Mouse (Mus musculus) embryonic facial prominence, embryonic 15.5 days (tissue): Measurements from ENCODE around the gene Prmt7. TPM values are rescaled to one million over a fixed set of nuclear protein-coding genes. Genes with fewer than 3 reads are reported as not detected.

ENCODE experiments used
- ATAC-seq: fragments of 200-750 bp; cut with Nextera tagmentation; 2 replicates; pipeline ENCODE4 v1.8.0; 2017; ENCODE audit warnings: low read depth, moderate TSS enrichment; ENCODE audit not compliant: insufficient number of reproducible peaks, low FRiP score, low TSS enrichment
- H3K27ac ChIP-seq: fragments of 300-500 bp; sonication (generic); replicated peaks from 2 replicates; pipeline ENCODE4 v1.5.1; 2015; ENCODE audit warnings: mild to moderate bottlenecking, inconsistent platforms
- H3K27me3 ChIP-seq: fragments of 300-500 bp; sonication (generic); 2 replicates; pipeline ENCODE4 v1.6.1; 2015; ENCODE audit warnings: inconsistent platforms
- H3K36me3 ChIP-seq: fragments of 300-500 bp; sonication (generic); 2 replicates; pipeline ENCODE4 v1.6.1; 2015; ENCODE audit warnings: mild to moderate bottlenecking, inconsistent platforms
- H3K4me1 ChIP-seq: fragments of 300-500 bp; sonication (generic); 2 replicates; pipeline ENCODE4 v1.6.1; 2015; ENCODE audit warnings: inconsistent platforms
- H3K4me2 ChIP-seq: fragments of 300-500 bp; sonication (generic); replicated peaks from 2 replicates; pipeline ENCODE4 v1.6.1; 2015; ENCODE audit warnings: mild to moderate bottlenecking, inconsistent platforms
- H3K4me3 ChIP-seq: fragments of 300-500 bp; sonication (generic); replicated peaks from 2 replicates; pipeline ENCODE4 v1.5.1; 2015; ENCODE audit warnings: mild to moderate bottlenecking, inconsistent platforms
- H3K9ac ChIP-seq: fragments of 300-500 bp; sonication (generic); 2 replicates; pipeline ENCODE4 v1.6.1; 2015; ENCODE audit warnings: inconsistent platforms
- H3K9me3 ChIP-seq: fragments of 300-500 bp; sonication (generic); replicated peaks from 2 replicates; pipeline ENCODE4 v1.6.1; 2016; ENCODE audit warnings: inconsistent platforms
- WGBS: fragments of 180-500 bp; shearing (Covaris S2); methylation state at CpG from one replicate; pipeline ENCODE4 v1.1.7; 2015; 5-methylcytosine and 5-hydroxymethylcytosine counted together
- polyA plus RNA-seq: library from polyadenylated mRNA; unstranded; fragments of >200 nt; fragmentation: Nextera tagmentation; extraction: Ambion mirVana; gene quantifications from 2 replicates; pipeline ENCODE4 v1.2.1, GENCODE M21; 2015

Gene Prmt7
- polyA plus RNA-seq, 1 experiment from 2014 or later, result 44.5 TPM

DNA sequence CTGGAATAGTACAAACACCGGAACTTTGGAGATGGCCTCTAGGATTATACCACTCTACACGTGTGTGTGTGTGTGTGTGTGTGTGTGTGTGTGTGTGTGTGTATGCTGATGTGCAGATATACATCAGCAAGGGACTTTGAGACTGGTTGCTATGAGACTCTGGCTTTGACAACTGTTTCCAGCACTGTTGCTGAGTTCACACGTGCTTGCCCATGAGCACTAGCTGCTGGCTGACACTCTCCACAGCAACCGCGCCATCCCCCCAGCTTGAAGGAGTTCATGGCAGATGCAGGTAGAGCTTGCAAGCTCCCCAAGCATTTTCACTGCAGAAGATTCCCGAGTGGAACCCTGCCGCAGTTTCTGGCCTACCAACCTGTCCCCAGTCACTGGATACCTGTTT, 78.7 kb downstream of the Prmt7 start:
- 53% methylated on average over 7 of the region's 7 CpGs for WGBS
- Histone ChIP-seq H3K9ac (no peak overlapping the region), H3K4me3 (no peak overlapping the region), H3K4me1 (peaks cover 16% of the 10 kb centered on the region; the same call in 1 of the 2 replicates), H3K4me2 (no peak overlapping the region), H3K27me3 (no peaks in the 10 kb centered on the region), H3K27ac (no peak overlapping the region), H3K36me3 (no peaks in the 10 kb centered on the region), H3K9me3 (no peaks in the 10 kb centered on the region)
- no peak for ATAC-seq

DNA sequence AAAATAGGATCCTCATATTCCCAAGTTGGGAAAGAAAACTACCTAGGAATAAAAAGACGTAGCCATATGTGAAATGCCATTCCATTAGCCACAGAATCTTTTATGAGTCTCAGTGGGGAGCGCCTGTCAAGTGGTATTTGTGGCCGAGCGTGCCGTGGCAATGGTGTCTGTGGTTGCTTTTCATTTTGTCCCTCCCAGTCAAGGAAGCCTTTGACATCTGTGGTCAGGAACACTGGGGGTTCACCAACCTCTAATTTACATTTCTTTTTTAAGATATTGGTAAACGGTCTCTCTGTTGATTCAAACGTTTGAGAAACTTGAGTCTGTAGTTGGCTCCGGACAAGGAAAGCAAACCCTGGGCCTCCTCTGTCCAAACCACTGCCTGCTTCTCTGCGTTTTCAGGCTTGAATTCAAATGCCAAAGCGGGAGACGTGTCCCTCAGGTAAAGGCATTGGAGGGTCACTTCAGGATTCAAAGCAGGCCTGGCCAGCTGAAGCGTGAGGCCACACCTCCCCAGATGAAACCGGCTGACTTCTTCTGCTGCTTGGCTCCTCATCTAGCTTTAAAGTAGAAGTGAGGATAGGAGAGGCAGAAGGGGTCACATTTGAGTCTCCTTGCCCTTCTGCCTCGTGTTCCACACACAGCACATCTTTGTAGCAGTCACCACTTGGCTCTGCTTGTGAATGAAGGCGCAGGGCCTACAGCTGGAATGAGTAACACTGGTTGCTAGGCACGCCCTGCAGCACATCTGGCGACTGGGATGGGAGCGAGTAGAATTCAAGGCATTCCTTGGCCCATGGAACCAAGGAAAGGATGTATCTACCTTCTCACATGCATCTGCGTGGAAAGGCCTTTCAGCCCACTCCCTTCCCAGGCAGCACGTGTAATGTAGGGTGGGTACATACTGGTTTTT, 82.0 kb downstream of the Prmt7 start:
- Histone ChIP-seq H3K4me3 (no peak overlapping the region), H3K36me3 (no peaks in the 10 kb centered on the region), H3K4me1 (peaks cover 16% of the 10 kb centered on the region; the same call in 1 of the 2 replicates), H3K9me3 (no peaks in the 10 kb centered on the region), H3K27me3 (no peaks in the 10 kb centered on the region), H3K4me2 (no peak overlapping the region), H3K27ac (0 out of 2 replicates have a peak overlapping the region, but pooled peaks have one; percentile 17), H3K9ac (no peak overlapping the region)
- ATAC-seq, result peak; percentile 30; the same call in 1 of the 2 replicates
- WGBS, result 47% methylated on average over 20 of the region's 20 CpGs

DNA sequence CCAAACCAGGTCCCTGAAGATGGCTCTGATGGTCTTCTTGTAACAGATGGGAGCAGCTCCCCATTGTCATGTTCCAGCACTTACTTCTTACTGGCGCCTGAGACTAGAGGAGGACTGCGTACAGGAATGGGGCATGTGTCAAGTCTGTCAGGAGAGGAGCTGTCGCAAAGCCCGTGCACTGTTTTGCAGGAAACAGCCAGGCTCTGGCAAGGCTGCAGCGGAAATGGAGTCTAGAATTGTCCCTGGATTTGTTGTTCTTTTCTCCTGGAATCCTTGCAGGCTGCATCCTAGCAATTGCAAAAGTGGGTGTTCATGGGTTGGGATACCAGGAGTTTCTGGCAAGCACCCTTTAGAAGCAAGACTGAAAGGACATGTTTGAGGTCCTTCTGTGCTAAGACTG, 87.5 kb downstream of the Prmt7 start:
- no peak overlapping the region for H3K9ac ChIP-seq
- H3K27ac ChIP-seq, result no peak overlapping the region; the same call in 1 of the 2 replicates
- WGBS, result 56% methylated on average over 5 of the region's 5 CpGs
- H3K9me3 ChIP-seq, result no peaks in the 10 kb centered on the region
- H3K36me3 ChIP-seq, result no peaks in the 10 kb centered on the region
- no peak overlapping the region for H3K4me3 ChIP-seq
- no peak for ATAC-seq
- no peak overlapping the region for H3K4me2 ChIP-seq
- H3K27me3 ChIP-seq, result no peaks in the 10 kb centered on the region
- H3K4me1 ChIP-seq, result peaks cover 2% of the 10 kb centered on the region; the same call in 1 of the 2 replicates

DNA sequence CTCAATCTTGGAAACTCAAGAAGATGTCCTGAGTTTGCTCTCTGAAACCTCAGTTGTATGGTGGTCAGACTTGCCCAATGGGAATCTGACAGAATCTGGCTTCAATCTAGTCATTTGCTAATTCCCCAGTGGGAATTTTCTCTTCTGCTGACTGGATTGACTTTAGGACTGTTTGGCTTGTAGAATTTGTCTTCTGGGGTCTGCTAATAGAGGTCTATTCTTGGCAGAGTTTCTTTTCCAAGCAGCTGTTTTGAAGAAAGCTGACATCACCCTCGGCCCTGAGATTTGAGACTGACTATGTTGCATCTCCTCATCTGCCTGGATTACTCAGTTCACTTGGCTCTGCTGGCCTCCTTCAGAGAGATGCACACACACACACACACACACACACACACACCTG, 88.1 kb downstream of the Prmt7 start:
- H3K4me1 ChIP-seq, result no peaks in the 10 kb centered on the region
- H3K27me3 ChIP-seq, result no peaks in the 10 kb centered on the region
- H3K4me3 ChIP-seq, result no peak overlapping the region
- H3K27ac ChIP-seq, result no peak overlapping the region; the same call in 1 of the 2 replicates
- no peak for ATAC-seq
- H3K4me2 ChIP-seq, result no peak overlapping the region
- WGBS, result 40% methylated on average over 1 of the region's 1 CpGs
- H3K9me3 ChIP-seq, result no peaks in the 10 kb centered on the region
- no peaks in the 10 kb centered on the region for H3K36me3 ChIP-seq
- H3K9ac ChIP-seq, result no peak overlapping the region

DNA sequence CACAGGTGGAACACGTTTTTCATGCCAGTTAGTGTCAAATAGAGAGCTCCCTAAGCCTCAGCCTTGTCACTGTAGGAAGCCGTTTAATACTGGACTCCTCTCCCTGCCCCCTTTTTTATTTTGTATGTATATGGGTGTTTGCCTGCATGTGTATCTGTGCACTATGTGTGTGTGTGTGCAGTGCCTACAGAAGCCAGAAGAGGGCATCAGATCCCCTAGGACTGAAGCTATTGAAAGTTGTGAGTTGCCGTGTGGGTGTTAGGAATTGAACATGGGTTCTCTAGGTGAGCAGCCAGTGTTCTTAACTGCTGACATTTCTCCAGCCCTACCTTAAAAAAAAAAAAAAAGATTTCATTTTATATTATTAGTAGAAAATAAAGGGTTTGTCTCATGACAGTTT, 89.0 kb downstream of the Prmt7 start:
- WGBS, result 80% methylated on average over 3 of the region's 3 CpGs
- Histone ChIP-seq H3K9ac (no peak overlapping the region), H3K9me3 (no peaks in the 10 kb centered on the region), H3K36me3 (no peaks in the 10 kb centered on the region), H3K4me3 (no peak overlapping the region), H3K27ac (no peak overlapping the region), H3K4me1 (no peaks in the 10 kb centered on the region), H3K27me3 (no peaks in the 10 kb centered on the region), H3K4me2 (no peak overlapping the region)
- no peak for ATAC-seq

DNA sequence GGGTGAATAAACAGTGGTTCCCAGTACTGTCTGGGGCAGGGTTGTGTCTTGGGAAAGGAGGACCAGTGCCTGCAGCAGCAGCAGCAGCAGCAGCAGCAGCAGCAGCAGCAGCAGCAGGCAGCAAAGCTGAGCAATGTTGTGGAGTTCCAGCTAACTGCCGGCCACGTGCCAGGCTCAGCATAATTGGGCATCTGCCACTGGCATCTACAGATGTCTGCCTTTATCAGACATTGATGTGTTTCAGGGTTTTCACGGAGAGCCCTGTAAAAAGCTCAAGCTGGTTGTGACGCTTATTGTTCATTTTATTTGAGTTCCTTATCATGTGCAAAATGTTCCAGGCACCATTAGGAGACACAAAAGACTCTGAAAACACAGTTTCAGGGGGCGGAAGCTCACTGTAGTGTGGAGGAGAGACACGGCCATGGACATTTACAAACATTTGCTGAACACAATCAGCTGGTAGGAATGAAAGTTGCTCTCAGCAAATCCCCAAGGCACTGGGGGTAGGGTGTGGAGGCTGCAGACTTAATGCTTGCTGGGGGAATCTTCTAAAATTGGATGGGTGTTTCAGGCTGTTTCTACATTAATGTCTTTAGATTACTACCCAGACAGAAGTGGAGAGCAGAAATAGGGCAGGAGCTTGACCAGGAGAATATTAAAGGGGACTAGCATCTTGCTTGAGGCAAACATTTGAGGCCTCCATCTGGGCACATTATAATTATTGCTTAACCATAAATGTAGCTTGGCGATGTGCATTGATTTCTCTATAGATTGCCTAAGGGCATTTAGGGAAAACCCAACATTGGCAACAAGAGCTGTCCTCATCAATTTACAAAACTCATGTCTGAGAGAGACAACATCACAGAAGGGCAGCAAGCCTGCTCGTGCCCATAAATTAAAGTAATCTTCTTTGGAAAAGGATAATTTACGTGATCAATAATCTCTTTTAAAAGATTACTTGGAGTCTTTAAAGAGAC, 90.3 kb downstream of the Prmt7 start:
- Histone ChIP-seq H3K9ac (no peak overlapping the region), H3K27ac (no peak overlapping the region), H3K4me3 (no peak overlapping the region), H3K9me3 (no peaks in the 10 kb centered on the region), H3K4me1 (no peaks in the 10 kb centered on the region), H3K36me3 (no peaks in the 10 kb centered on the region), H3K4me2 (no peak overlapping the region), H3K27me3 (no peaks in the 10 kb centered on the region)
- 61% methylated on average over 9 of the region's 9 CpGs for WGBS
- ATAC-seq, result peak; percentile 47; the same call in 1 of the 2 replicates

Other genes with a start within 250 kb of the Prmt7 start
- gene Slc12a4, start 244.8 kb upstream of the Prmt7 start, polyA plus RNA-seq, result 57.6 and 60.4 TPM in 2 replicates
- gene Dpep3, start 231.5 kb upstream of the Prmt7 start, polyA plus RNA-seq, result not detected in 2 replicates
- gene Dus2, start 219.6 kb upstream of the Prmt7 start, polyA plus RNA-seq, result 22.9 and 26.0 TPM in 2 replicates
- 0.16 TPM in 1 of 2 replicates, not detected in the other for gene Dpep2nb, start 205.0 kb upstream of the Prmt7 start, polyA plus RNA-seq
- 17.2 and 17.5 TPM in 2 replicates for gene Ddx28, start 199.1 kb upstream of the Prmt7 start, polyA plus RNA-seq
- gene Nfatc3, start 152.1 kb upstream of the Prmt7 start, polyA plus RNA-seq, result 6.9 and 7.5 TPM in 2 replicates
- 43.5 and 55.4 TPM in 2 replicates for gene Esrp2, start 74.0 kb upstream of the Prmt7 start, polyA plus RNA-seq
- 17.3 and 18.6 TPM in 2 replicates for gene Pla2g15, start 60.5 kb upstream of the Prmt7 start, polyA plus RNA-seq
- 44.0 and 49.2 TPM in 2 replicates for gene Slc7a6, start 42.1 kb upstream of the Prmt7 start, polyA plus RNA-seq
- gene Slc7a6os, start within 50 bp of the Prmt7 start, polyA plus RNA-seq, result 33.3 and 39.6 TPM in 2 replicates
- gene Smpd3, start 127.1 kb downstream of the Prmt7 start, polyA plus RNA-seq, result 29.6 and 32.6 TPM in 2 replicates
- gene Zfp90, start 204.4 kb downstream of the Prmt7 start, polyA plus RNA-seq, result 22.2 and 23.9 TPM in 2 replicates